Mouse (Mus musculus) kidney, adult 2 months (tissue): ENCODE measurements around the gene Slc6a5. TPM values are rescaled to one million over a fixed set of nuclear protein-coding genes. Genes with fewer than 3 reads are reported as not detected.
A peak's percentile ranks its signal among the peaks of the same experiment; 100 is the strongest.

ENCODE experiments used
- DNase-seq: peaks from one replicate; pipeline ENCODE4 v3.0.0; 2021
- H3K27ac ChIP-seq: fragments of 200-500 bp; 2 replicates; pipeline ENCODE4 v1.5.1; 2012; ENCODE audit warnings: low read depth, low read length, control low read depth, inconsistent platforms; ENCODE audit not compliant: insufficient read depth
- H3K27me3 ChIP-seq: fragments of 200-500 bp; replicated peaks from 2 replicates; pipeline ENCODE4 v1.6.1; 2012; ENCODE audit warnings: mild to moderate bottlenecking, moderate library complexity, low read length, inconsistent platforms; ENCODE audit not compliant: control insufficient read depth, insufficient read depth
- H3K36me3 ChIP-seq: fragments of 200-500 bp; 2 replicates; pipeline ENCODE4 v1.6.1; 2012; ENCODE audit warnings: mild to moderate bottlenecking, moderate library complexity, low read length, inconsistent platforms; ENCODE audit not compliant: control insufficient read depth, insufficient read depth
- H3K4me1 ChIP-seq: fragments of 200-500 bp; 2 replicates; pipeline ENCODE4 v1.6.1; 2011; ENCODE audit warnings: low read length; ENCODE audit not compliant: control insufficient read depth, insufficient read depth
- H3K4me3 ChIP-seq: fragments of 200-500 bp; 2 replicates; pipeline ENCODE4 v1.5.1; 2011; ENCODE audit warnings: mild to moderate bottlenecking, low read depth, low read length, control low read depth; ENCODE audit not compliant: insufficient read depth
- CTCF ChIP-seq: fragments of 200-500 bp; conservative IDR thresholded peaks from 2 replicates; pipeline ENCODE4 v1.5.1; 2011; ENCODE audit warnings: low read depth, mild to moderate bottlenecking, control low read depth, low read length, moderate library complexity, mixed read lengths; ENCODE audit not compliant: insufficient read depth, insufficient read length
- POLR2A ChIP-seq: fragments of 200-500 bp; IDR thresholded peaks from one replicate; pipeline ENCODE4 v1.6.1; 2011; ENCODE audit warnings: low read depth, low read length, control low read depth
- WGBS: fragments of 180-500 bp; shearing (Covaris S2); methylation state at CpG from one replicate; pipeline ENCODE4 v1.1.7; 2018; 5-methylcytosine and 5-hydroxymethylcytosine counted together
- polyA plus RNA-seq: library from polyadenylated mRNA; depleted of rRNA; stranded (reverse); fragments of >200 nt; gene quantifications from 2 replicates; pipeline ENCODE4 v1.2.3, GENCODE M21; 2012

The Slc6a5 gene
- polyA plus RNA-seq, 1 experiment = not detected

GRCm38 (mm10) chr7:49882288-49882687 is 27.7 kb upstream of the Slc6a5 start:
- no peak overlapping the region for H3K27ac ChIP-seq
- TF ChIP-seq CTCF (no peak), POLR2A (no peak)
- peak; percentile 89 for DNase-seq

GRCm38 (mm10) chr7:49882694-49883389 is 27.1 kb upstream of the Slc6a5 start:
- Histone ChIP-seq H3K4me3 (no peak overlapping the region), H3K27ac (no peak overlapping the region), H3K36me3 (no peaks in the 10 kb centered on the region), H3K4me1 (peaks cover 8% of the 10 kb centered on the region), H3K27me3 (no peaks in the 10 kb centered on the region)
- TF ChIP-seq POLR2A = no peak
- TF ChIP-seq CTCF = no peak
- 23% methylated on average over 16 of the region's 16 CpGs for WGBS
- DNase-seq = no peak

More at GRCm38 (mm10) chr7:49882288-49882687, 27.7 kb upstream of the Slc6a5 start:
- H3K27me3 ChIP-seq = no peaks in the 10 kb centered on the region
- no peaks in the 10 kb centered on the region for H3K36me3 ChIP-seq
- 6% methylated on average over 4 of the region's 4 CpGs for WGBS
- H3K4me3 ChIP-seq = no peak overlapping the region
- peaks cover 8% of the 10 kb centered on the region for H3K4me1 ChIP-seq

- 80% methylated on average over 2 of the region's 2 CpGs for WGBS
- H3K4me3 ChIP-seq = no peak overlapping the region
- H3K27me3 ChIP-seq = no peaks in the 10 kb centered on the region
- peaks cover 2% of the 10 kb centered on the region; the same call in 1 of the 2 replicates for H3K4me1 ChIP-seq
- TF ChIP-seq CTCF (no peak), POLR2A (no peak)
- no peak for DNase-seq
- H3K36me3 ChIP-seq = no peaks in the 10 kb centered on the region
- H3K27ac ChIP-seq = no peak overlapping the region
Observed at GRCm38 (mm10) chr7:49887776-49888390, 22.1 kb upstream of the Slc6a5 start.

GRCm38 (mm10) chr7:49894786-49895185 is 15.2 kb upstream of the Slc6a5 start:
- no peaks in the 10 kb centered on the region for H3K4me1 ChIP-seq
- no peaks in the 10 kb centered on the region for H3K27me3 ChIP-seq
- H3K4me3 ChIP-seq = no peak overlapping the region
- TF ChIP-seq CTCF (no peak), POLR2A (no peak)
- DNase-seq = no peak
- H3K36me3 ChIP-seq = no peaks in the 10 kb centered on the region
- H3K27ac ChIP-seq = no peak overlapping the region
- WGBS = 59% methylated on average over 2 of the region's 2 CpGs

- Histone ChIP-seq H3K27ac (no peak overlapping the region), H3K4me1 (no peaks in the 10 kb centered on the region), H3K36me3 (no peaks in the 10 kb centered on the region), H3K4me3 (no peak overlapping the region), H3K27me3 (no peaks in the 10 kb centered on the region)
- TF ChIP-seq POLR2A = no peak
- no peak for TF ChIP-seq CTCF
- 71% methylated on average over 6 of the region's 6 CpGs for WGBS
- DNase-seq = no peak
Observed at GRCm38 (mm10) chr7:49895296-49895695, 14.7 kb upstream of the Slc6a5 start.

- no peaks in the 10 kb centered on the region for H3K27me3 ChIP-seq
- whole genome bisulfite sequencing = 11% methylated on average over 9 of the region's 9 CpGs
- H3K27ac ChIP-seq = no peak overlapping the region
- peaks cover 4% of the 10 kb centered on the region; the same call in 1 of the 2 replicates for H3K4me1 ChIP-seq
- TF ChIP-seq POLR2A = no peak
- peak; percentile 85 for DNase-seq
- H3K4me3 ChIP-seq = no peak overlapping the region
- no peaks in the 10 kb centered on the region for H3K36me3 ChIP-seq
Observed at GRCm38 (mm10) chr7:49902003-49902552, 7.9 kb upstream of the Slc6a5 start.
